Mouse (Mus musculus) kidney, embryonic 14.5 days (tissue): ENCODE results near the gene Scaper. TPM values are rescaled to one million over a fixed set of nuclear protein-coding genes. Genes with fewer than 3 reads are reported as not detected.
A peak's percentile ranks its signal among the peaks of the same experiment; 100 is the strongest.

Source experiments
- ATAC-seq: fragments of 200-750 bp; cut with Nextera tagmentation; 2 replicates; pipeline ENCODE4 v1.8.0; 2017; ENCODE audit warnings: moderate number of reproducible peaks, mild to moderate bottlenecking, moderate TSS enrichment, moderate library complexity; ENCODE audit not compliant: low FRiP score, low TSS enrichment
- H3K27ac ChIP-seq: fragments of 300-500 bp; sonication (generic); 2 replicates; pipeline ENCODE4 v1.5.1; 2014; ENCODE audit warnings: low read depth, mild to moderate bottlenecking, low read length, moderate library complexity, mixed read lengths
- H3K27me3 ChIP-seq: fragments of 300-500 bp; sonication (generic); 2 replicates; pipeline ENCODE4 v1.6.1; 2014; ENCODE audit warnings: mild to moderate bottlenecking, low read length; ENCODE audit not compliant: control insufficient read depth, insufficient read depth
- H3K36me3 ChIP-seq: fragments of 300-500 bp; sonication (generic); 2 replicates; pipeline ENCODE4 v1.6.1; 2014; ENCODE audit warnings: low read length, mixed read lengths; ENCODE audit not compliant: control insufficient read depth, insufficient read depth
- H3K4me1 ChIP-seq: fragments of 300-500 bp; sonication (generic); 2 replicates; pipeline ENCODE4 v1.6.1; 2014; ENCODE audit warnings: low read length, mixed read lengths; ENCODE audit not compliant: control insufficient read depth, insufficient read depth
- H3K4me2 ChIP-seq: fragments of 300-500 bp; sonication (generic); replicated peaks from 2 replicates; pipeline ENCODE4 v1.6.1; 2014; ENCODE audit warnings: low read depth, mild to moderate bottlenecking, low read length
- H3K4me3 ChIP-seq: fragments of 300-500 bp; sonication (generic); 2 replicates; pipeline ENCODE4 v1.5.1; 2014; ENCODE audit warnings: mild to moderate bottlenecking, low read length
- H3K9ac ChIP-seq: fragments of 300-500 bp; sonication (generic); 2 replicates; pipeline ENCODE4 v1.6.1; 2014; ENCODE audit warnings: low read depth, mild to moderate bottlenecking, low read length, moderate library complexity
- H3K9me3 ChIP-seq: fragments of 300-500 bp; sonication (generic); 2 replicates; pipeline ENCODE4 v1.6.1; 2016; ENCODE audit warnings: low read length; ENCODE audit not compliant: control insufficient read depth
- WGBS: fragments of 180-500 bp; shearing (Covaris S2); extraction: QIAGEN DNeasy Blood & Tissue Kit; methylation state at CpG from one replicate; pipeline ENCODE4 v1.1.7; 2014; 5-methylcytosine and 5-hydroxymethylcytosine counted together
- polyA plus RNA-seq: library from polyadenylated mRNA; unstranded; fragments of >200 nt; fragmentation: Nextera tagmentation; extraction: Ambion mirVana; gene quantifications from 2 replicates; pipeline ENCODE4 v1.2.1, GENCODE M21; 2014

The Scaper gene
- polyA plus RNA-seq, 1 experiment from 2014 or later = 10.3 TPM

- H3K9ac ChIP-seq = no peak overlapping the region
- H3K4me1 ChIP-seq = no peaks in the 10 kb centered on the region
- WGBS = 92% methylated on average over 2 of the region's 2 CpGs
- no peak for ATAC-seq
- H3K9me3 ChIP-seq = no peaks in the 10 kb centered on the region
- H3K4me2 ChIP-seq = no peak overlapping the region
- no peak overlapping the region for H3K4me3 ChIP-seq
- H3K27ac ChIP-seq = no peak overlapping the region
- H3K27me3 ChIP-seq = no peaks in the 10 kb centered on the region
- no peaks in the 10 kb centered on the region for H3K36me3 ChIP-seq
These were observed 291.5 kb downstream of the Scaper start for GRCm38 (mm10) chr9:55646444-55646843.

GRCm38 (mm10) chr9:55626990-55627389 is 310.9 kb downstream of the Scaper start:
- H3K4me3 ChIP-seq = no peak overlapping the region
- no peaks in the 10 kb centered on the region for H3K4me1 ChIP-seq
- H3K9me3 ChIP-seq = peaks cover 3% of the 10 kb centered on the region; the same call in 1 of the 2 replicates
- H3K27ac ChIP-seq = no peak overlapping the region
- no peaks in the 10 kb centered on the region for H3K36me3 ChIP-seq
- H3K27me3 ChIP-seq = no peaks in the 10 kb centered on the region
- H3K4me2 ChIP-seq = no peak overlapping the region
- no peak overlapping the region for H3K9ac ChIP-seq
- 85% methylated on average over 5 of the region's 5 CpGs for WGBS
- ATAC-seq = no peak

GRCm38 (mm10) chr9:55614711-55615110 is 323.2 kb downstream of the Scaper start:
- no peaks in the 10 kb centered on the region for H3K36me3 ChIP-seq
- H3K4me2 ChIP-seq = no peak overlapping the region
- WGBS = 83% methylated on average over 3 of the region's 3 CpGs
- H3K9ac ChIP-seq = no peak overlapping the region
- no peaks in the 10 kb centered on the region for H3K9me3 ChIP-seq
- no peak overlapping the region for H3K27ac ChIP-seq
- ATAC-seq = no peak
- no peak overlapping the region for H3K4me3 ChIP-seq
- H3K27me3 ChIP-seq = no peaks in the 10 kb centered on the region
- no peaks in the 10 kb centered on the region for H3K4me1 ChIP-seq

GRCm38 (mm10) chr9:55609751-55610150 is 328.2 kb downstream of the Scaper start:
- Histone ChIP-seq H3K36me3 (no peaks in the 10 kb centered on the region), H3K27ac (no peak overlapping the region), H3K27me3 (no peaks in the 10 kb centered on the region), H3K4me2 (no peak overlapping the region), H3K9ac (no peak overlapping the region), H3K4me1 (0 out of 2 replicates have a peak, but pooled peaks cover 2% of the 10 kb centered on the region), H3K9me3 (no peaks in the 10 kb centered on the region), H3K4me3 (no peak overlapping the region)
- ATAC-seq = no peak
- 66% methylated on average over 4 of the region's 4 CpGs for WGBS

- peak; percentile 75; the same call in 1 of the 2 replicates for ATAC-seq
- Histone ChIP-seq H3K4me3 (no peak overlapping the region), H3K4me1 (0 out of 2 replicates have a peak, but pooled peaks cover 2% of the 10 kb centered on the region), H3K27ac (no peak overlapping the region), H3K4me2 (no peak overlapping the region), H3K9me3 (no peaks in the 10 kb centered on the region), H3K9ac (no peak overlapping the region), H3K36me3 (no peaks in the 10 kb centered on the region), H3K27me3 (no peaks in the 10 kb centered on the region)
- WGBS = 10% methylated on average over 7 of the region's 7 CpGs
These were observed 329.0 kb downstream of the Scaper start for GRCm38 (mm10) chr9:55608701-55609531.

- no peaks in the 10 kb centered on the region for H3K4me1 ChIP-seq
- ATAC-seq = no peak
- H3K4me2 ChIP-seq = no peak overlapping the region
- H3K9me3 ChIP-seq = no peaks in the 10 kb centered on the region
- no peak overlapping the region for H3K9ac ChIP-seq
- H3K27ac ChIP-seq = no peak overlapping the region
- H3K4me3 ChIP-seq = no peak overlapping the region
- H3K36me3 ChIP-seq = no peaks in the 10 kb centered on the region
- no peaks in the 10 kb centered on the region for H3K27me3 ChIP-seq
These were observed 339.3 kb downstream of the Scaper start for GRCm38 (mm10) chr9:55598594-55598993.

- Histone ChIP-seq H3K36me3 (no peaks in the 10 kb centered on the region), H3K4me3 (no peak overlapping the region), H3K9ac (no peak overlapping the region), H3K9me3 (no peaks in the 10 kb centered on the region), H3K4me1 (no peaks in the 10 kb centered on the region), H3K4me2 (no peak overlapping the region), H3K27ac (no peak overlapping the region), H3K27me3 (no peaks in the 10 kb centered on the region)
- no peak for ATAC-seq
- 98% methylated on average over 6 of the region's 6 CpGs for WGBS
These were observed 351.8 kb downstream of the Scaper start for GRCm38 (mm10) chr9:55586141-55586540.

GRCm38 (mm10) chr9:55581414-55581813 is 356.5 kb downstream of the Scaper start:
- Histone ChIP-seq H3K27me3 (no peaks in the 10 kb centered on the region), H3K9ac (no peak overlapping the region), H3K4me2 (no peak overlapping the region), H3K4me1 (no peaks in the 10 kb centered on the region), H3K27ac (no peak overlapping the region), H3K9me3 (no peaks in the 10 kb centered on the region), H3K4me3 (no peak overlapping the region), H3K36me3 (no peaks in the 10 kb centered on the region)
- 18% methylated on average over 3 of the region's 3 CpGs for WGBS
- ATAC-seq = no peak

- H3K36me3 ChIP-seq = no peaks in the 10 kb centered on the region
- no peak overlapping the region for H3K27ac ChIP-seq
- no peaks in the 10 kb centered on the region for H3K9me3 ChIP-seq
- WGBS = 63% methylated on average over 1 of the region's 1 CpGs
- H3K9ac ChIP-seq = no peak overlapping the region
- no peaks in the 10 kb centered on the region for H3K4me1 ChIP-seq
- H3K27me3 ChIP-seq = no peaks in the 10 kb centered on the region
- no peak for ATAC-seq
- no peak overlapping the region for H3K4me2 ChIP-seq
- H3K4me3 ChIP-seq = no peak overlapping the region
These were observed 361.3 kb downstream of the Scaper start for GRCm38 (mm10) chr9:55576571-55576970.
